Mouse (Mus musculus): ENCODE measurements around the gene Alox12. TPM values are rescaled to one million over a fixed set of nuclear protein-coding genes. Genes with fewer than 3 reads are reported as not detected.

Gene Alox12
- polyA plus RNA-seq, 1 experiment from 2014 or later = 14.8 TPM

GRCm38 (mm10) chr11:70228828-70229227 lies 26.3 kb downstream of the Alox12 start:
- Histone ChIP-seq H3K9me3 (replicated peaks; ENCODE audit: control insufficient read depth, low read length) (no peaks in the 10 kb centered on the region), H3K36me3 (ENCODE audit: control insufficient read depth, insufficient read depth) (no peaks in the 10 kb centered on the region), H3K4me2 (ENCODE audit: low read depth, low read length) (peak overlapping the region; percentile 69), H3K4me1 (ENCODE audit: control insufficient read depth, low read depth, low read length) (peaks cover 51% of the 10 kb centered on the region), H3K4me3 (ENCODE audit: low read depth, low read length) (peak overlapping the region; percentile 50), H3K27me3 (ENCODE audit: control insufficient read depth, insufficient read depth, low read depth, low read length) (peaks cover 34% of the 10 kb centered on the region), H3K9ac (ENCODE audit: low read depth, low read length) (peak overlapping the region; percentile 46), H3K27ac (ENCODE audit: low read length) (no peak overlapping the region)
- WGBS (ENCODE audit: insufficient replicate concordance) = 2% methylated on average over 19 of the region's 19 CpGs
- ATAC-seq (ENCODE audit: low read depth) = peak; percentile 80

GRCm38 (mm10) chr11:70227661-70228245 lies 27.4 kb downstream of the Alox12 start:
- ATAC-seq (ENCODE audit: low read depth) = no peak
- WGBS (ENCODE audit: insufficient replicate concordance) = 61% methylated on average over 4 of the region's 4 CpGs
- H3K9me3 ChIP-seq (replicated peaks; ENCODE audit: control insufficient read depth, low read length) = no peaks in the 10 kb centered on the region
- peaks cover 34% of the 10 kb centered on the region for H3K27me3 ChIP-seq (ENCODE audit: control insufficient read depth, insufficient read depth, low read depth, low read length)
- peaks cover 58% of the 10 kb centered on the region for H3K4me1 ChIP-seq (ENCODE audit: control insufficient read depth, low read depth, low read length)
- H3K4me2 ChIP-seq (ENCODE audit: low read depth, low read length) = no peak overlapping the region
- H3K9ac ChIP-seq (ENCODE audit: low read depth, low read length) = no peak overlapping the region
- H3K4me3 ChIP-seq (ENCODE audit: low read depth, low read length) = no peak overlapping the region
- no peak overlapping the region for H3K27ac ChIP-seq (ENCODE audit: low read length)
- H3K36me3 ChIP-seq (ENCODE audit: control insufficient read depth, insufficient read depth) = no peaks in the 10 kb centered on the region

GRCm38 (mm10) chr11:70227126-70227525 lies 28.0 kb downstream of the Alox12 start:
- Histone ChIP-seq H3K4me2 (ENCODE audit: low read depth, low read length) (peak overlapping the region; percentile 50), H3K4me1 (ENCODE audit: control insufficient read depth, low read depth, low read length) (peaks cover 65% of the 10 kb centered on the region), H3K36me3 (ENCODE audit: control insufficient read depth, insufficient read depth) (no peaks in the 10 kb centered on the region), H3K27me3 (ENCODE audit: control insufficient read depth, insufficient read depth, low read depth, low read length) (peaks cover 34% of the 10 kb centered on the region), H3K9me3 (replicated peaks; ENCODE audit: control insufficient read depth, low read length) (no peaks in the 10 kb centered on the region), H3K4me3 (ENCODE audit: low read depth, low read length) (no peak overlapping the region; the same call in 1 of the 2 replicates), H3K9ac (ENCODE audit: low read depth, low read length) (no peak overlapping the region), H3K27ac (ENCODE audit: low read length) (no peak overlapping the region)
- WGBS (ENCODE audit: insufficient replicate concordance) = 42% methylated on average over 5 of the region's 5 CpGs
- no peak for ATAC-seq (ENCODE audit: low read depth)

- Histone ChIP-seq H3K4me3 (ENCODE audit: low read depth, low read length) (peak overlapping the region; percentile 27), H3K27me3 (ENCODE audit: control insufficient read depth, insufficient read depth, low read depth, low read length) (peaks cover 34% of the 10 kb centered on the region), H3K9me3 (replicated peaks; ENCODE audit: control insufficient read depth, low read length) (no peaks in the 10 kb centered on the region), H3K9ac (ENCODE audit: low read depth, low read length) (no peak overlapping the region), H3K27ac (ENCODE audit: low read length) (no peak overlapping the region), H3K36me3 (ENCODE audit: control insufficient read depth, insufficient read depth) (no peaks in the 10 kb centered on the region), H3K4me2 (ENCODE audit: low read depth, low read length) (peak overlapping the region; percentile 50), H3K4me1 (ENCODE audit: control insufficient read depth, low read depth, low read length) (peaks cover 67% of the 10 kb centered on the region)
- WGBS (ENCODE audit: insufficient replicate concordance) = 31% methylated on average over 18 of the region's 18 CpGs
- no peak for ATAC-seq (ENCODE audit: low read depth)
Observed at GRCm38 (mm10) chr11:70226602-70226890, 28.6 kb downstream of the Alox12 start.

- 44% methylated on average over 27 of the region's 27 CpGs for WGBS (ENCODE audit: insufficient replicate concordance)
- H3K4me1 ChIP-seq (ENCODE audit: control insufficient read depth, low read depth, low read length) = peaks cover 67% of the 10 kb centered on the region
- H3K27me3 ChIP-seq (ENCODE audit: control insufficient read depth, insufficient read depth, low read depth, low read length) = peaks cover 34% of the 10 kb centered on the region
- H3K27ac ChIP-seq (ENCODE audit: low read length) = no peak overlapping the region
- peak overlapping the region; percentile 27 for H3K4me3 ChIP-seq (ENCODE audit: low read depth, low read length)
- H3K36me3 ChIP-seq (ENCODE audit: control insufficient read depth, insufficient read depth) = no peaks in the 10 kb centered on the region
- ATAC-seq (ENCODE audit: low read depth) = no peak
- H3K9me3 ChIP-seq (replicated peaks; ENCODE audit: control insufficient read depth, low read length) = no peaks in the 10 kb centered on the region
- H3K4me2 ChIP-seq (ENCODE audit: low read depth, low read length) = peak overlapping the region; percentile 50
- H3K9ac ChIP-seq (ENCODE audit: low read depth, low read length) = no peak overlapping the region
Observed at GRCm38 (mm10) chr11:70225798-70226601, 29.2 kb downstream of the Alox12 start.

GRCm38 (mm10) chr11:70223724-70224123 lies 31.4 kb downstream of the Alox12 start:
- no peaks in the 10 kb centered on the region for H3K9me3 ChIP-seq (replicated peaks; ENCODE audit: control insufficient read depth, low read length)
- H3K27me3 ChIP-seq (ENCODE audit: control insufficient read depth, insufficient read depth, low read depth, low read length) = peaks cover 18% of the 10 kb centered on the region
- ATAC-seq (ENCODE audit: low read depth) = no peak
- 35% methylated on average over 9 of the region's 9 CpGs for WGBS (ENCODE audit: insufficient replicate concordance)
- peaks cover 58% of the 10 kb centered on the region for H3K4me1 ChIP-seq (ENCODE audit: control insufficient read depth, low read depth, low read length)
- no peaks in the 10 kb centered on the region for H3K36me3 ChIP-seq (ENCODE audit: control insufficient read depth, insufficient read depth)
- no peak overlapping the region for H3K4me3 ChIP-seq (ENCODE audit: low read depth, low read length)
- H3K9ac ChIP-seq (ENCODE audit: low read depth, low read length) = no peak overlapping the region
- no peak overlapping the region; the same call in 1 of the 2 replicates for H3K4me2 ChIP-seq (ENCODE audit: low read depth, low read length)
- H3K27ac ChIP-seq (ENCODE audit: low read length) = no peak overlapping the region; the same call in 1 of the 2 replicates

- 4% methylated on average over 14 of the region's 14 CpGs for WGBS (ENCODE audit: insufficient replicate concordance)
- peak overlapping the region; percentile 98 for H3K27ac ChIP-seq (ENCODE audit: low read length)
- peak overlapping the region; percentile 82 for H3K9ac ChIP-seq (ENCODE audit: low read depth, low read length)
- peak; percentile 84 for ATAC-seq (ENCODE audit: low read depth)
- peak overlapping the region; percentile 75 for H3K4me3 ChIP-seq (ENCODE audit: low read depth, low read length)
- H3K4me2 ChIP-seq (ENCODE audit: low read depth, low read length) = peak overlapping the region; percentile 99
- H3K4me1 ChIP-seq (ENCODE audit: control insufficient read depth, low read depth, low read length) = peaks cover 39% of the 10 kb centered on the region
- H3K36me3 ChIP-seq (ENCODE audit: control insufficient read depth, insufficient read depth) = no peaks in the 10 kb centered on the region
- peaks cover 8% of the 10 kb centered on the region for H3K27me3 ChIP-seq (ENCODE audit: control insufficient read depth, insufficient read depth, low read depth, low read length)
- H3K9me3 ChIP-seq (replicated peaks; ENCODE audit: control insufficient read depth, low read length) = no peaks in the 10 kb centered on the region
Observed at GRCm38 (mm10) chr11:70221603-70222500, 33.3 kb downstream of the Alox12 start.

GRCm38 (mm10) chr11:70220731-70221602 lies 34.2 kb downstream of the Alox12 start, which contains the start of gene Slc16a13:
TSS of gene Slc16a13 (minus strand) at chr11:70221064.
- H3K36me3 ChIP-seq (ENCODE audit: control insufficient read depth, insufficient read depth) = no peaks in the 10 kb centered on the region
- no peaks in the 10 kb centered on the region for H3K9me3 ChIP-seq (replicated peaks; ENCODE audit: control insufficient read depth, low read length)
- peak within 1 kb of the TSS; percentile 75 for H3K4me3 ChIP-seq (ENCODE audit: low read depth, low read length)
- H3K9ac ChIP-seq (ENCODE audit: low read depth, low read length) = peak within 1 kb of the TSS; percentile 82
- peaks cover 3% of the 10 kb centered on the region for H3K27me3 ChIP-seq (ENCODE audit: control insufficient read depth, insufficient read depth, low read depth, low read length)
- H3K4me1 ChIP-seq (ENCODE audit: control insufficient read depth, low read depth, low read length) = peaks cover 30% of the 10 kb centered on the region
- ATAC-seq (ENCODE audit: low read depth) = peak; percentile 85
- peak within 1 kb of the TSS; percentile 99 for H3K4me2 ChIP-seq (ENCODE audit: low read depth, low read length)
- under 1% methylated on average over 28 of the region's 28 CpGs for WGBS (ENCODE audit: insufficient replicate concordance)
- peak within 1 kb of the TSS; percentile 98 for H3K27ac ChIP-seq (ENCODE audit: low read length)

All from liver, embryonic 16.5 days (tissue).